Mouse (Mus musculus) inflammation-experienced regulatory T-cells (primary cell): Measurements from ENCODE around the gene Ccdc92. TPM values are rescaled to one million over a fixed set of nuclear protein-coding genes. Genes with fewer than 3 reads are reported as not detected.

Source experiments
- polyA plus RNA-seq, 2 experiments: library from polyadenylated mRNA; unstranded; fragments of 100-300 nt; shearing (Covaris generic); gene quantifications; one replicate each; pipeline ENCODE4 v1.2.1; 2017

Gene Ccdc92
- 10 to 100 TPM; 36.0 to 41.4 TPM for polyA plus RNA-seq

GRCm38 (mm10) chr5:124862013-124862866 lies at the start of gene Ccdc92, which contains the start of gene Zfp664:
Gene Ccdc92, minus strand, starts transcription at chr5:124862424.
Gene Zfp664, plus strand, starts transcription at chr5:124862691.

Other genes with a start within 250 kb of the Ccdc92 start
- 10 to 100 TPM; 81.7 to 86.2 TPM for gene Atp6v0a2, start 233.8 kb downstream of the Ccdc92 start, polyA plus RNA-seq
- under 1 TPM; 0.11 to 0.29 TPM for gene Dnah10, start 137.3 kb downstream of the Ccdc92 start, polyA plus RNA-seq
- gene Zfp664, start 267 bp upstream of the Ccdc92 start, polyA plus RNA-seq, result 10 to 100 TPM; 33.8 to 41.3 TPM
- gene Rflna, start 140.8 kb upstream of the Ccdc92 start, polyA plus RNA-seq, result 1 to 10 TPM in 1 of 2 experiments, under 1 TPM in 1; 0.57 to 1.1 TPM